Mouse (Mus musculus): ENCODE measurements around the gene Gabrg2. TPM values are rescaled to one million over a fixed set of nuclear protein-coding genes. Genes with fewer than 3 reads are reported as not detected.

Gabrg2 gene
- total and polyA plus RNA-seq, 2 experiments from 2014 or later: 137 to 145 TPM

- Histone ChIP-seq H3K36me3 (ENCODE audit: insufficient read depth, low read length) (no peaks in the 10 kb centered on the region), H3K4me2 (ENCODE audit: low read depth, low read length, poor library complexity, severe bottlenecking) (no peak overlapping the region), H3K4me1 (ENCODE audit: insufficient read depth, low read length) (no peaks in the 10 kb centered on the region), H3K27ac (ENCODE audit: low read depth, low read length) (no peak overlapping the region), H3K9ac (replicated peaks; ENCODE audit: low read length, poor library complexity, severe bottlenecking) (no peak overlapping the region), H3K9me3 (ENCODE audit: low read length) (no peaks in the 10 kb centered on the region), H3K27me3 (ENCODE audit: insufficient read depth, low read length) (no peaks in the 10 kb centered on the region), H3K4me3 (ENCODE audit: low read depth, low read length) (no peak overlapping the region)
- WGBS: 66% methylated on average over 2 of the region's 2 CpGs
- TF ChIP-seq CTCF (IDR thresholded peaks at IDR 0.05): no peak
- ATAC-seq (ENCODE audit: low FRiP score) (no peak), DNase-seq (ENCODE audit: low spot score) (no peak)
These were observed 47.1 kb downstream of the Gabrg2 start for GRCm38 (mm10) chr11:41953550-41953949.

GRCm38 (mm10) chr11:41951898-41952297, 48.8 kb downstream of the Gabrg2 start:
- WGBS: 58% methylated on average over 3 of the region's 3 CpGs
- no peak for TF ChIP-seq CTCF (IDR thresholded peaks at IDR 0.05)
- Histone ChIP-seq H3K9ac (replicated peaks; ENCODE audit: low read length, poor library complexity, severe bottlenecking) (no peak overlapping the region), H3K4me3 (ENCODE audit: low read depth, low read length) (no peak overlapping the region), H3K27ac (ENCODE audit: low read depth, low read length) (no peak overlapping the region), H3K27me3 (ENCODE audit: insufficient read depth, low read length) (no peaks in the 10 kb centered on the region), H3K9me3 (ENCODE audit: low read length) (no peaks in the 10 kb centered on the region), H3K36me3 (ENCODE audit: insufficient read depth, low read length) (no peaks in the 10 kb centered on the region), H3K4me1 (ENCODE audit: insufficient read depth, low read length) (no peaks in the 10 kb centered on the region), H3K4me2 (ENCODE audit: low read depth, low read length, poor library complexity, severe bottlenecking) (no peak overlapping the region)
- ATAC-seq (ENCODE audit: low FRiP score): no peak
- no peak for DNase-seq (ENCODE audit: low spot score)

GRCm38 (mm10) chr11:41945471-41945870, 55.2 kb downstream of the Gabrg2 start:
- H3K27ac ChIP-seq (ENCODE audit: low read depth, low read length): no peak overlapping the region
- H3K4me2 ChIP-seq (ENCODE audit: low read depth, low read length, poor library complexity, severe bottlenecking): no peak overlapping the region
- no peak overlapping the region for H3K4me3 ChIP-seq (ENCODE audit: low read depth, low read length)
- H3K9ac ChIP-seq (replicated peaks; ENCODE audit: low read length, poor library complexity, severe bottlenecking): no peak overlapping the region
- ATAC-seq (ENCODE audit: low FRiP score) (no peak), DNase-seq (ENCODE audit: low spot score) (no peak)
- H3K9me3 ChIP-seq (ENCODE audit: low read length): no peaks in the 10 kb centered on the region
- no peak for TF ChIP-seq CTCF (IDR thresholded peaks at IDR 0.05)
- no peaks in the 10 kb centered on the region for H3K36me3 ChIP-seq (ENCODE audit: insufficient read depth, low read length)
- 82% methylated on average over 5 of the region's 5 CpGs for WGBS
- H3K4me1 ChIP-seq (ENCODE audit: insufficient read depth, low read length): no peaks in the 10 kb centered on the region
- no peaks in the 10 kb centered on the region for H3K27me3 ChIP-seq (ENCODE audit: insufficient read depth, low read length)

GRCm38 (mm10) chr11:41937979-41938378, 62.7 kb downstream of the Gabrg2 start:
- Histone ChIP-seq H3K9ac (replicated peaks; ENCODE audit: low read length, poor library complexity, severe bottlenecking) (no peak overlapping the region), H3K4me1 (ENCODE audit: insufficient read depth, low read length) (no peaks in the 10 kb centered on the region), H3K4me3 (ENCODE audit: low read depth, low read length) (no peak overlapping the region), H3K27me3 (ENCODE audit: insufficient read depth, low read length) (no peaks in the 10 kb centered on the region), H3K9me3 (ENCODE audit: low read length) (no peaks in the 10 kb centered on the region), H3K36me3 (ENCODE audit: insufficient read depth, low read length) (no peaks in the 10 kb centered on the region; the same call in 1 of the 2 replicates), H3K4me2 (ENCODE audit: low read depth, low read length, poor library complexity, severe bottlenecking) (no peak overlapping the region), H3K27ac (ENCODE audit: low read depth, low read length) (no peak overlapping the region)
- TF ChIP-seq CTCF (IDR thresholded peaks at IDR 0.05): no peak
- ATAC-seq (ENCODE audit: low FRiP score) (no peak), DNase-seq (ENCODE audit: low spot score) (no peak)
- 66% methylated on average over 2 of the region's 2 CpGs for WGBS

GRCm38 (mm10) chr11:41918864-41919263, 81.8 kb downstream of the Gabrg2 start:
- Histone ChIP-seq H3K4me1 (ENCODE audit: insufficient read depth, low read length) (no peaks in the 10 kb centered on the region), H3K9ac (replicated peaks; ENCODE audit: low read length, poor library complexity, severe bottlenecking) (no peak overlapping the region), H3K4me3 (ENCODE audit: low read depth, low read length) (no peak overlapping the region), H3K9me3 (ENCODE audit: low read length) (no peaks in the 10 kb centered on the region), H3K4me2 (ENCODE audit: low read depth, low read length, poor library complexity, severe bottlenecking) (no peak overlapping the region), H3K36me3 (ENCODE audit: insufficient read depth, low read length) (no peaks in the 10 kb centered on the region), H3K27ac (ENCODE audit: low read depth, low read length) (no peak overlapping the region), H3K27me3 (ENCODE audit: insufficient read depth, low read length) (no peaks in the 10 kb centered on the region)
- ATAC-seq (ENCODE audit: low FRiP score): no peak
- DNase-seq (ENCODE audit: low spot score): no peak
- TF ChIP-seq CTCF (IDR thresholded peaks at IDR 0.05): no peak

- 36% methylated on average over 6 of the region's 6 CpGs for WGBS
- no peak overlapping the region for H3K4me2 ChIP-seq (ENCODE audit: low read depth, low read length, poor library complexity, severe bottlenecking)
- H3K9ac ChIP-seq (replicated peaks; ENCODE audit: low read length, poor library complexity, severe bottlenecking): no peak overlapping the region
- no peaks in the 10 kb centered on the region for H3K36me3 ChIP-seq (ENCODE audit: insufficient read depth, low read length)
- peak; percentile 10 for DNase-seq (ENCODE audit: low spot score)
- no peaks in the 10 kb centered on the region for H3K27me3 ChIP-seq (ENCODE audit: insufficient read depth, low read length)
- no peaks in the 10 kb centered on the region for H3K9me3 ChIP-seq (ENCODE audit: low read length)
- H3K4me3 ChIP-seq (ENCODE audit: low read depth, low read length): no peak overlapping the region
- ATAC-seq (ENCODE audit: low FRiP score): no peak
- no peak overlapping the region for H3K27ac ChIP-seq (ENCODE audit: low read depth, low read length)
- TF ChIP-seq CTCF (IDR thresholded peaks at IDR 0.05): no peak
- no peaks in the 10 kb centered on the region for H3K4me1 ChIP-seq (ENCODE audit: insufficient read depth, low read length)
These were observed 86.6 kb downstream of the Gabrg2 start for GRCm38 (mm10) chr11:41914066-41914465.

Data from midbrain, postnatal 0 days (tissue).